ENCODE assay signal across 20 mouse cellular contexts in the genomic region with DNA sequence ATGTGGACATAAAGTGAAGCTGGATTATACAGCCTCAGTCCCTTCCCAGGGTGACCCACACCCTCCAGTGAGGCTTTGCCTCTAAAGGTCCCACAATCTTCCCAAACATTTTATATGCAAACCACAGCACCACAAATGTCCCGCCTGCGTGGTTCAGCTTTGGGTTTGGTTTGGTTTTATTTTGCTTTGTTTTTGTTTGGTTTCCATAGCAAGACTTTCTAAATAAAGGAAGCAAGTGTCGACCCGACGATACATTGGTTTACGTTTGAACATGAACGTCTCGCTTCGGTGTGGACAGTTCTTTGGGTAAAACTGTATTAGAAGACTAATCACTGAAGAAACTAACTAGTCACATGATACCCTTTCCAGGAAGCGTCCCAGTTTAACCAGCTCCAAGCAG. TPM values are rescaled to one million over a fixed set of nuclear protein-coding genes. Genes with fewer than 3 reads are reported as not detected.
DNase-seq lines count a peak whose midpoint lies in the region; ATAC-seq lines count a peak whose summit lies in the region.
"Had no signal": no experiment of that assay in that cellular context is flagged by ENCODE, and none has a peak within 500 bp of the region (broad histone marks: within the 10 kb centered on the region; RNA-seq: fewer than 3 reads in every experiment).

No protein-coding gene starts in this region.

- peaks cover 10% of the 10 kb centered on the region for H3K4me1 ChIP-seq in heart, embryonic 10.5 days
- H3K4me1 ChIP-seq: forebrain, embryonic 13.5 days; hindbrain, embryonic 10.5 days; midbrain, embryonic 15.5 days had no signal

- H3K4me3 ChIP-seq in heart, embryonic 10.5 days, result no peak overlapping the region
- H3K4me3 ChIP-seq: erythroblast, embryonic 14.5 days; forebrain, embryonic 13.5 days; heart, embryonic 13.5 days; hindbrain, embryonic 10.5 days; liver, embryonic 13.5 days; megakaryocyte, embryonic 14.5 days; midbrain, embryonic 15.5 days had no signal

- no peaks in the 10 kb centered on the region for H3K9me3 ChIP-seq in heart, embryonic 10.5 days
- H3K9me3 ChIP-seq: forebrain, embryonic 13.5 days; heart, embryonic 13.5 days; hindbrain, embryonic 10.5 days; liver, embryonic 13.5 days; megakaryocyte, embryonic 14.5 days; midbrain, embryonic 15.5 days had no signal

- peak; percentile 60 for ATAC-seq in inflammation-experienced regulatory T-cells, adult 6 months
- ATAC-seq: forebrain, embryonic 13.5 days; hindbrain, postnatal 0 days; midbrain, embryonic 15.5 days had no signal

- H3K27ac ChIP-seq in heart, embryonic 10.5 days, result 0 out of 2 replicates have a peak overlapping the region, but pooled peaks have one; percentile 16
- H3K27ac ChIP-seq: forebrain, embryonic 13.5 days; hindbrain, embryonic 10.5 days; hindbrain, postnatal 0 days; liver, embryonic 13.5 days; midbrain, embryonic 15.5 days; stomach, postnatal 0 days had no signal

- no peaks in the 10 kb centered on the region for H3K36me3 ChIP-seq in heart, embryonic 10.5 days
- H3K36me3 ChIP-seq: heart, embryonic 13.5 days; hindbrain, embryonic 10.5 days; liver, embryonic 13.5 days; midbrain, embryonic 15.5 days had no signal

- no peak for DNase-seq in heart, embryonic 10.5 days (ENCODE audit: low spot score)
- DNase-seq in heart, postnatal 36 days, result no peak
- peak; percentile 25 for DNase-seq in 416B (ENCODE audit: low read depth)
- peak; percentile 61 for DNase-seq in CD4-positive, CD25-positive, alpha-beta regulatory T cell, adult 2 months (ENCODE audit: low read depth, low spot score)
- DNase-seq in yolk sac, embryonic 10.5 days (ENCODE audit: low spot score), result no peak
- DNase-seq in layer of hippocampus, adult 11-12 months (ENCODE audit: low spot score), result no peak
- DNase-seq: cerebellum, adult 2 months; gastrocnemius, postnatal 10 days; kidney, adult 18-20 months; kidney, postnatal 14 days; liver, embryonic 13.5 days had no signal

- intact Hi-C loops in heart, postnatal 36 days (cut with DNase I), result no loop called here

- H3K27me3 ChIP-seq in heart, embryonic 10.5 days (ENCODE audit: insufficient read depth, poor library complexity, severe bottlenecking), result no peaks in the 10 kb centered on the region
- H3K27me3 ChIP-seq: forebrain, embryonic 13.5 days; heart, embryonic 13.5 days; liver, embryonic 13.5 days; midbrain, embryonic 15.5 days had no signal

- WGBS in heart, embryonic 10.5 days, result 74% methylated on average over 10 of the region's 10 CpGs

RNA-seq across cellular contexts. Expression of a gene that starts 49.6 kb away (rescaled TPM):
- polyA plus RNA-seq in heart, embryonic 10.5 days (2016; fragmentation: Nextera tagmentation; extraction: Ambion mirVana), result 28.1 and 58.9 TPM in 2 replicates
- total RNA-seq in heart, postnatal 36 days (2021), result 10 to 100 TPM; 80.3 to 83.6 TPM
- polyA plus RNA-seq in inflammation-experienced regulatory T-cells, adult 6 months (2017; shearing (Covaris generic)), result 100 to 1,000 TPM; 237 to 400 (median 301) TPM

Comparison
In these comparisons a context has a peak if more than half of its experiments do, and no peak if none do; other contexts are left out.
1. DNase-seq: peak in 416B (single experiment) and CD4-positive, CD25-positive, alpha-beta regulatory T cell, adult 2 months (single experiment); none in heart, embryonic 10.5 days (single experiment), heart, postnatal 36 days (0 of 2), yolk sac, embryonic 10.5 days (single experiment) and layer of hippocampus, adult 11-12 months (single experiment).